Mouse (Mus musculus) ES-Bruce4 (cell line): Measurements from ENCODE around the gene Ptpn22.

Source experiments
- CTCF ChIP-seq: IDR thresholded peaks from one replicate; pipeline ENCODE4 v1.8.1; 2011; ENCODE audit warnings: low read depth, low read length
- EP300 ChIP-seq: IDR thresholded peaks from 2 replicates; pipeline ENCODE4 v1.6.1; 2011; ENCODE audit warnings: low read depth, low read length; ENCODE audit not compliant: insufficient read depth

DNA sequence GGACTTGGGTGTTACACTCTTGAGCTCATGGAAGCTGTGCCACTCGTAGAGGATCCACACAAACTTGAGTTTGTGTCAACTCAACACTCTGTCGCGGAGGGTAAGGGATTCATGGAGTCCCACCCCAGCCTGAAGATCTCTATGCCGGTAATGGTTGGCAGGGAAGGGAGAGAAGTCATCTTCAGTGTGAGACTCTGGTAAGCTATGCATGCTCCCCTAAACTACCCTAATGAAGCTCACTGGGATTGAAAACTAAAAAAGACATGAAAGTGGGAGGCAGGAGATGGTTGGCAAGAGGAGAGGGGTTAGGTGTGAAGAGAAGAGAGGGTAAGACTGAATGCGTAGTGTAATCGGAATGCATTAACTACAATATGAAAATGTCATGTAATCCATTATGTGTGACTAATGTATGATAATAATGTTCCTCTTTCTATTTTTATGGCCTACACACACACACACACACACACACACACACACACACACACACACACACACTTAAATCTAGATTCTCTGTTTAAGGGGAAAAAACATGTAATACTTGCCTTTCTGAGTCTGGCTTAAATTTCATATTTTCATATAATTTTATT is 1.5 kb upstream of the Ptpn22 start:
- TF ChIP-seq CTCF (no peak), EP300 (no peak)
